Mouse (Mus musculus): Measurements from ENCODE around the gene Itm2b.

Itm2b gene

DNA sequence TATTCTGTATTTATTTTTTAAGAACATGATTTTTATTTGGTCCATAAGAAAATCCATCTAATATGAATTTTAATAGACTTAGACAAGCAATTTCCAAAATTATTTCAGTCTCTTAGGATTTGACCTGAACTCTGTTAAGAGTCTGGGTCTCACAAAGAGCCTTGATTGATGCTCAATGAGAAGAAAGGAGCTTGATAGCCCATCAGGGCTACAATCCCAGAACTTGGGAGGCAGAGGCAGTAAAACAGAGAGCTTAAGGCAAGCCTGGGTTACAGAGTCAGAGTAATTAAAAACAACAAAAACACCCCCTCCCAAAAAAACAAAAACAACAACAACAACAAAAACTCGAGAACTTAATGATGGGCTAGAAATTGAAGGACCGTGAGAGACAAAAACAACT, 61.1 kb downstream of the Itm2b start:
- no peak for DNase-seq (ENCODE audit: low spot score)

GRCm38 (mm10) chr14:73322142-73322541, 62.9 kb downstream of the Itm2b start:
- no peak for DNase-seq (ENCODE audit: low spot score)

GRCm38 (mm10) chr14:73316933-73317332, 68.2 kb downstream of the Itm2b start:
- DNase-seq (ENCODE audit: low spot score), result no peak

DNA sequence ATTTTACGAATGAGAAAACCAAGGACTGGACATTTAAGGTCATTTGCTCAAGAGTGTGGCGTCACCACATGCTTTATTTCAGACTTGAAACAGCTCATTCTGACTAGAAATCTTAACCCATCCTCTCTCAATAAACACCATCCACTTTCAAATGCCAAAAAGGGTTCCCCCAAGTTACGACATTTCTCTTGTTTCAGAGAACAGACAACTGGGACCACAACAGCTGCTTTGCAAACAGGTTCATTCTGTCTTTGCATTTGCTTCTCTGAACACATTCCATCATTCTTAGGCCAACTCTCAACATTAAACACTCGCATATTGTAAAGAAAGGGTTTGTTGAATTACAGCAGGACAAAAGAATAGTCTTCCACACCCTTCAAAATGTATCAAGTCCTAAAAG, 71.2 kb downstream of the Itm2b start:
- no peak for DNase-seq (ENCODE audit: low spot score)

DNA sequence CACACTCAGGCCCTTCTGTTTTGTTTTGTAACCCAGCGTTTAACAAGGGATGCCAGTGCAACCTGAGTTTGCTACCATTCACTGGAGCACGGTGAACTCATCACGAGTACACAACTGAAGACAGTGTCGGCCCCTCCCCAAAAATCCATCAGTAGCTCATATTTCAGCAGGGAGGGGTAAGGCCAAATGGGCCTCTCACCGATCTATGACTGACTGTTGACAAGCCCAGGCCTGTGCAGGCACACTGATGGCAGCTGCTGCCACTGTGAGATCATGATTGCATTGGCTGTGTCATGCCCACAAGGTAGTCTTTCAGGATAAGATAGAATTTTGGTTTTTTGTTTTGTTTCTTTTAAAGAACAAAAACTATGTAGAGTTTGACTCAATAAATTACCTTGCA, 71.7 kb downstream of the Itm2b start:
- no peak for DNase-seq (ENCODE audit: low spot score)

DNA sequence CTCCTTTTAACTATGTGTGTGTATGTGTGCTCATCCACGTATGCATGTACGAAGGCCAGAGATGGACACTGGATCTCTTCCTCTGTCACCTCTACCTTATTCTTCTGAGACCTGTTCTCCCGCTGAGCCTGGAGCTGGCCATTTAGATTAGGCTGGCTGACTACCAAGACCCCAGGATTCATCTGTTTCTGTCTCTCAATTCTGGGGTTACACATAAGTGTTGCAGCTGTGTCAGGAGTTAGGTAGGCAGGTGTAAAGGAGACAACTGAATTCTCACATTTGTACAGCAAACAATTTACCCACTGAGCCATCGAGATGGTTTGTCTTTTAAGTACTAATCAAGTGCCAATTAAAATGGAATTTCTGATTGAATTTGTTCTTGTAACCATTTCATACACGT, 72.2 kb downstream of the Itm2b start:
- DNase-seq (ENCODE audit: low spot score), result no peak

Data from ovary, postnatal 36 days (tissue).